ENCODE assay signal across 8 mouse cellular contexts in genomic region chr13:46096968-46097367, GRCm38 (mm10).
DNase-seq lines count a peak whose midpoint lies in the region; ATAC-seq and TF ChIP-seq lines count a peak whose summit lies in the region.

No protein-coding gene starts in this region.

- H3K4me1 ChIP-seq in forebrain, postnatal 0 days (ENCODE audit: insufficient read depth), result peaks cover 12% of the 10 kb centered on the region; the same call in 1 of the 2 replicates
- 0 out of 2 replicates have a peak, but pooled peaks cover 8% of the 10 kb centered on the region for H3K4me1 ChIP-seq in forebrain, embryonic 13.5 days
- H3K4me1 ChIP-seq in hindbrain, postnatal 0 days (ENCODE audit: insufficient read depth, low read length), result no peaks in the 10 kb centered on the region
- H3K4me1 ChIP-seq in neural tube, embryonic 11.5 days (ENCODE audit: control insufficient read depth, insufficient read depth, low read length), result no peaks in the 10 kb centered on the region

- DNase-seq in forebrain, postnatal 0 days, result no peak
- DNase-seq in spleen, adult 12 weeks (ENCODE audit: low spot score), result peak; percentile 7
- no peak for DNase-seq in spleen, postnatal 14 days (ENCODE audit: low spot score in 2 of 2)
- DNase-seq in hindbrain, postnatal 0 days (ENCODE audit: low spot score), result peak; percentile 46
- DNase-seq in neural tube, embryonic 11.5 days (ENCODE audit: low spot score), result peak; percentile 79
- no peak for DNase-seq in cerebellum, postnatal 36 days
- DNase-seq in T-cell, adult 2 months (ENCODE audit: low spot score), result no peak

- H3K4me2 ChIP-seq in forebrain, postnatal 0 days (ENCODE audit: low read depth), result no peak overlapping the region
- no peak overlapping the region for H3K4me2 ChIP-seq in forebrain, embryonic 13.5 days
- H3K4me2 ChIP-seq in hindbrain, postnatal 0 days (ENCODE audit: low read depth, low read length), result no peak overlapping the region
- H3K4me2 ChIP-seq in neural tube, embryonic 11.5 days (ENCODE audit: low read depth), result no peak overlapping the region

- H3K9ac ChIP-seq in forebrain, postnatal 0 days, result no peak overlapping the region
- no peak overlapping the region for H3K9ac ChIP-seq in forebrain, embryonic 13.5 days
- no peak overlapping the region for H3K9ac ChIP-seq in hindbrain, postnatal 0 days (replicated peaks; ENCODE audit: low read length)
- no peak overlapping the region for H3K9ac ChIP-seq in neural tube, embryonic 11.5 days (ENCODE audit: low read length)

- 0 out of 2 replicates have a peak overlapping the region, but pooled peaks have one; percentile 40 for H3K27ac ChIP-seq in forebrain, postnatal 0 days (ENCODE audit: low read depth, low read length)
- no peak overlapping the region for H3K27ac ChIP-seq in forebrain, embryonic 13.5 days
- H3K27ac ChIP-seq in hindbrain, postnatal 0 days, result no peak overlapping the region
- H3K27ac ChIP-seq in neural tube, embryonic 11.5 days (ENCODE audit: low read depth, low read length), result no peak overlapping the region

- H3K4me3 ChIP-seq in forebrain, postnatal 0 days (ENCODE audit: low read depth, low read length), result no peak overlapping the region
- H3K4me3 ChIP-seq in forebrain, embryonic 13.5 days, result no peak overlapping the region
- no peak overlapping the region for H3K4me3 ChIP-seq in hindbrain, postnatal 0 days (ENCODE audit: low read length)
- no peak overlapping the region for H3K4me3 ChIP-seq in neural tube, embryonic 11.5 days (ENCODE audit: low read depth, low read length)

- no peaks in the 10 kb centered on the region for H3K9me3 ChIP-seq in forebrain, postnatal 0 days (ENCODE audit: low read length)
- no peaks in the 10 kb centered on the region for H3K9me3 ChIP-seq in forebrain, embryonic 13.5 days (replicated peaks)
- H3K9me3 ChIP-seq in hindbrain, postnatal 0 days (ENCODE audit: low read length), result no peaks in the 10 kb centered on the region
- no peaks in the 10 kb centered on the region for H3K9me3 ChIP-seq in neural tube, embryonic 11.5 days (ENCODE audit: control insufficient read depth, low read length)

- ATAC-seq in forebrain, postnatal 0 days, result no peak
- ATAC-seq in forebrain, embryonic 13.5 days, result no peak
- ATAC-seq in hindbrain, postnatal 0 days, result no peak
- no peak for ATAC-seq in neural tube, embryonic 11.5 days (ENCODE audit: insufficient read depth, low FRiP score, low TSS enrichment)

- no peaks in the 10 kb centered on the region for H3K36me3 ChIP-seq in forebrain, postnatal 0 days (ENCODE audit: insufficient read depth)
- H3K36me3 ChIP-seq in forebrain, embryonic 13.5 days (ENCODE audit: poor library complexity, severe bottlenecking), result no peaks in the 10 kb centered on the region
- H3K36me3 ChIP-seq in hindbrain, postnatal 0 days (ENCODE audit: insufficient read depth, low read length), result no peaks in the 10 kb centered on the region
- no peaks in the 10 kb centered on the region for H3K36me3 ChIP-seq in neural tube, embryonic 11.5 days (ENCODE audit: control insufficient read depth, insufficient read depth, low read length)

- no peaks in the 10 kb centered on the region for H3K27me3 ChIP-seq in forebrain, postnatal 0 days (ENCODE audit: insufficient read depth, low read length)
- no peaks in the 10 kb centered on the region for H3K27me3 ChIP-seq in forebrain, embryonic 13.5 days
- no peaks in the 10 kb centered on the region for H3K27me3 ChIP-seq in hindbrain, postnatal 0 days (ENCODE audit: insufficient read depth, low read length)
- H3K27me3 ChIP-seq in neural tube, embryonic 11.5 days (ENCODE audit: control insufficient read depth, insufficient read depth, low read length), result no peaks in the 10 kb centered on the region

- 5% methylated on average over 5 of the region's 5 CpGs for WGBS in forebrain, postnatal 0 days
- WGBS in forebrain, embryonic 13.5 days, result 6% methylated on average over 5 of the region's 5 CpGs
- WGBS in hindbrain, postnatal 0 days, result 11% methylated on average over 5 of the region's 5 CpGs
- 6% methylated on average over 5 of the region's 5 CpGs for WGBS in neural tube, embryonic 11.5 days

- TF ChIP-seq CTCF in forebrain, postnatal 0 days (IDR thresholded peaks at IDR 0.05; ENCODE audit: low read depth), result no peak
- no peak for TF ChIP-seq CTCF in hindbrain, postnatal 0 days (IDR thresholded peaks at IDR 0.05; ENCODE audit: low read depth)

Comparison
In these comparisons a context has a peak if more than half of its experiments do, and no peak if none do; other contexts are left out.
1. DNase-seq: peak in spleen, adult 12 weeks (single experiment), hindbrain, postnatal 0 days (single experiment) and neural tube, embryonic 11.5 days (single experiment); none in forebrain, postnatal 0 days (single experiment), spleen, postnatal 14 days (0 of 2), cerebellum, postnatal 36 days (0 of 2) and T-cell, adult 2 months (single experiment).